Mouse (Mus musculus) lung, postnatal 0 days (tissue): ENCODE measurements at regions not wholly inside any gene's neighbourhood (a gene's known extent, or its start where the extent isn't known, plus 50 kb on each side); places are given as distances from the start of the nearest gene placed in this dataset.
"Not testable (repeated sequence)": the region's sequence is repeated elsewhere in the genome, so short reads cannot be mapped to it uniquely, and the experiment has no call there.

Experiments
- ATAC-seq: fragments of 200-750 bp; cut with Nextera tagmentation; 2 replicates; pipeline ENCODE4 v1.8.0; 2017; ENCODE audit warnings: moderate library complexity
- DNase-seq: peaks from one replicate; pipeline ENCODE4 v3.0.0-alpha.2; 2016; ENCODE audit warnings: low spot score
- H3K27ac ChIP-seq: fragments of 300-500 bp; sonication (generic); 2 replicates; pipeline ENCODE4 v1.5.1; 2014; ENCODE audit warnings: antibody characterized with exemption, mild to moderate bottlenecking, low read length, mixed read lengths
- H3K27me3 ChIP-seq: fragments of 300-500 bp; sonication (generic); replicated peaks from 2 replicates; pipeline ENCODE4 v1.6.1; 2014; ENCODE audit warnings: low read length, mixed read lengths; ENCODE audit not compliant: insufficient read depth
- H3K36me3 ChIP-seq: fragments of 300-500 bp; sonication (generic); 2 replicates; pipeline ENCODE4 v1.6.1; 2014; ENCODE audit warnings: low read length, mixed read lengths; ENCODE audit not compliant: insufficient read depth
- H3K4me1 ChIP-seq: fragments of 300-500 bp; sonication (generic); 2 replicates; pipeline ENCODE4 v1.6.1; 2014; ENCODE audit warnings: antibody characterized with exemption, low read depth, low read length, mixed read lengths; ENCODE audit not compliant: insufficient read depth
- H3K4me2 ChIP-seq: fragments of 300-500 bp; sonication (generic); replicated peaks from 2 replicates; pipeline ENCODE4 v1.6.1; 2014; ENCODE audit warnings: low read depth, mild to moderate bottlenecking, low read length, moderate library complexity, mixed read lengths
- H3K4me3 ChIP-seq: fragments of 300-500 bp; sonication (generic); 2 replicates; pipeline ENCODE4 v1.5.1; 2014; ENCODE audit warnings: low read depth, low read length
- H3K9ac ChIP-seq: fragments of 300-500 bp; sonication (generic); replicated peaks from 2 replicates; pipeline ENCODE4 v1.6.1; 2014; ENCODE audit warnings: low read depth, mild to moderate bottlenecking
- H3K9me3 ChIP-seq: fragments of 300-500 bp; sonication (generic); 2 replicates; pipeline ENCODE4 v1.6.1; 2016; ENCODE audit warnings: low read length, mixed read lengths
- CTCF ChIP-seq: IDR thresholded peaks from 2 replicates; pipeline ENCODE4 v1.5.1; 2016; ENCODE audit warnings: antibody characterized with exemption, mild to moderate bottlenecking
- EP300 ChIP-seq: IDR thresholded peaks from 2 replicates; pipeline ENCODE4 v1.6.1; 2016; ENCODE audit warnings: antibody characterized with exemption, mild to moderate bottlenecking, control low read depth
- whole genome bisulfite sequencing: fragments of 180-500 bp; shearing (Covaris S2); extraction: QIAGEN DNeasy Blood & Tissue Kit; methylation state at CpG from one replicate; pipeline ENCODE4 v1.1.7; 2014; 5-methylcytosine and 5-hydroxymethylcytosine counted together

DNA sequence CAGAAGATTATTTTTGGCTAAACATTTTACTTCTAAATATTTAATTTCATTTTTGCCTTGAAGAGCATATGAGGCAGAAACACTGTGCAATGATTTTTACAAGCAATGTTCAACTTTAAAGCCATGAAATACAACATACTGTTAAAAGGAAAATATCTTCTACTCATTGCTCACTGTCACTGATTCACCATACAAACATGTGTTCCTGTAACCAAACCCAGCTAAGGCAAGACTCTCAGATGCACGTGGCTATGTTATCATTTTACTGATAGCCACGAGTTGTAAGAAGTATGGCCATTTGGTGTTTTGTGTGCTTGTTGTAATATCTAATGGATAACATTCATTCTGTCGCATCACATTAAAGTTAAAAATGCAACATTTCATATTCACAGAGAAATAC lies 287.3 kb upstream of the Adamts5 start:
- Histone ChIP-seq H3K9ac (no peak overlapping the region), H3K4me1 (no peaks in the 10 kb centered on the region), H3K9me3 (no peaks in the 10 kb centered on the region), H3K27me3 (no peaks in the 10 kb centered on the region), H3K4me2 (no peak overlapping the region), H3K4me3 (no peak overlapping the region), H3K27ac (no peak overlapping the region), H3K36me3 (no peaks in the 10 kb centered on the region)
- DNase-seq (no peak), ATAC-seq (no peak)
- WGBS, result 65% methylated on average over 3 of the region's 3 CpGs
- no peak for TF ChIP-seq CTCF
- no peak for TF ChIP-seq EP300

DNA sequence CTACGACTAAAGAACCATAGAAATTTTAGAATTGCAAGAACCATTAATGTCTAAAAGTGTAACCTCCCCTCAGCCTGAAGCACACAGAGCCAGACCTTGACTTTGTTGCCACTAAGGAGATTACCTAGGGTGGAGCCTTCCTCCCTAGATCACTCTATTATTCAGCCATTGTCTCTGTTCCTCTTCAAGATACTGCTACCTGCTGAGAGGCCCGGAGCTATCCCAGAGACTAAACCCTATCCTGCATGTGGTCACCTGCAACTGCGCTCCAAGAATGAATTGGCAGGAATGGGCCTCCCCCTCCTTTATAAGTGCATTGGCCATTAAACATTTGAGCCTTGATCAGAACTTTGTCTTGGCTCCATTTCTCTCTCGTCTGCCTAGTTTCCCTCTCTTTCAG lies 286.0 kb upstream of the Adamts5 start:
- H3K9ac ChIP-seq, H3K36me3 ChIP-seq, H3K4me1 ChIP-seq, H3K4me3 ChIP-seq, H3K9me3 ChIP-seq, H3K27me3 ChIP-seq, H3K4me2 ChIP-seq, H3K27ac ChIP-seq, DNase-seq, ATAC-seq: not testable (repeated sequence)
- WGBS, result 67% methylated on average over 4 of the region's 4 CpGs

DNA sequence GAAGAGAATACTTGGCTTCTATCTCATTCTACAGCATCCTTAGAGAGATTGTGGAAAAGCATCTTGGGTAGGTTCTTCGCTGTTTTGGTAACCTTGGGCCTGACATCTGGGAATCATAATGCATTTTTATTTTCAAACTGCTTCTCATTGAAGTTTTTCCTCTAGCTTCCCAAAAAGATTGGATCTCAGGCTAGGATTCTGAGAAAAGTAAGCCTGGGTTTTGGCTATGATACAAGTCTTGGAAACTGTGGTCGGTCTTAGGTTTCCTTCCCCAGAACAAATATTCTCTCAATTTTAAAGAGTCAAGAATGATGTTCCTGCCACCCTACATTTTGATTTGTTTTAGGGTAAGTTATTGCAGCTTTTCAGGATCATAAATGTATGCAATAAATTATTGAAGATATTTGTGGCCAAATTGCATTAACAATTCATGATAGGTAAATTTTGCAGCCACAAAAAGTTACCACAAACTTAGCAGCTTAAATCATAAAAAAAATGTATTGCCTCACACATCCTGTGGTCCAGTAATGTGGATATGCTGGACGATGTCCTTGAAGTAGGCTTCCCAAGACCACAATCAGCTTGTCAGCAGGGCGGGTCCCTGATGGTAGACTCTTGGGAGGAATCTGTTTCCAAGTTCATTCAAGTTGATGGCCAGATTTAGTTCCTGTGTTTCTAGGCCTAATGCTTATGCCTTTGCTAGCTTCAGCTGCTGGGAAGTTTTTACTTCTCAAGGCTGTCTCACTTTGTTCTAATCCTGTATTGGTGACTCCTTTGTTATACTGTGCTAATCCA lies 257.6 kb upstream of the Adamts5 start:
- Histone ChIP-seq H3K9me3 (no peaks in the 10 kb centered on the region), H3K9ac (no peak overlapping the region), H3K4me2 (no peak overlapping the region), H3K36me3 (no peaks in the 10 kb centered on the region), H3K27ac (no peak overlapping the region), H3K4me1 (no peaks in the 10 kb centered on the region), H3K4me3 (no peak overlapping the region), H3K27me3 (no peaks in the 10 kb centered on the region)
- WGBS, result 82% methylated on average over 4 of the region's 4 CpGs
- TF ChIP-seq EP300, result no peak
- TF ChIP-seq CTCF, result no peak
- ATAC-seq, result no peak
- DNase-seq, result no peak

DNA sequence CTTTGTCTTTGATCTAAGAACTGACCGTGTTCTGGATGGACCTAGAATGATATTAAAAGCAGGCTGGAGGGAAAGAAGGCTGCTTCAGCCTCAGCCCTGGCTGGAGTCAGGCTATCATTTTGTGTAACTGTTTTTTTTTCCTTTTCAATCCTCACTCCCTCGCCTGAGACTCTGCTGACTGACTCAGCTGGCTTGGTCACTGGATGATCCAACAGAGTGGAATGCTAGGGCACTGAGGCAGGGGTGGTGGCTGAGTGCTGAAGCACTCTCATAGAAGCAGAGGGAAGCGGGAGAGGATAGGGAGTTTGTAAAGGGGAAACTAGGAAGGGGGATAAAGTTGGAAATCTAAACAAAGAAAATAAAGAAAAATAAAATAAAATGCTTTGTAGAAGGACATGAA lies 236.5 kb upstream of the Adamts5 start:
- DNase-seq (no peak), ATAC-seq (no peak)
- no peak for TF ChIP-seq EP300
- TF ChIP-seq CTCF, result no peak
- no peak overlapping the region for H3K27ac ChIP-seq
- no peak overlapping the region for H3K9ac ChIP-seq
- H3K4me2 ChIP-seq, result no peak overlapping the region
- 55% methylated on average over 3 of the region's 3 CpGs for WGBS
- no peaks in the 10 kb centered on the region for H3K27me3 ChIP-seq
- no peaks in the 10 kb centered on the region for H3K4me1 ChIP-seq
- H3K36me3 ChIP-seq, result no peaks in the 10 kb centered on the region
- H3K9me3 ChIP-seq, result no peaks in the 10 kb centered on the region
- no peak overlapping the region for H3K4me3 ChIP-seq

DNA sequence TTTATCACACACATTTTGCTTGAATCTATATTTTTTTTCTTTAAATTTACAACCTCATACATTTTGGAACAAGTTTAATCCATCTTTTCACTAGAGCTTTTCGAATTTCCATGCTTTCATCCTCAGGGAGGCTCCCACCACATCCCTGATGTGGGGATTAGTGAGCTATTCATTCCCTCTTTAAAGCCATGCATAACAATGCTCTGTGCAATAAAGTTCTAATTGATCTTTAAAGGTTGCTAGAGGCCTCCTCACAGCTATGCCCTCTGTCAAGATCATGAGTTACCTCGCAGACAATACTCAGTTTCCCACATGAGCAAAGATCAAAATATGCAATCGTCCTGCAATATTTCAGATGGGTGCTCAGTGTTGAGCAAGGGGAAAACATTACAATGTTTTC lies 234.5 kb upstream of the Adamts5 start:
- H3K4me1 ChIP-seq, result no peaks in the 10 kb centered on the region
- TF ChIP-seq CTCF (no peak), EP300 (no peak)
- no peak overlapping the region for H3K27ac ChIP-seq
- no peaks in the 10 kb centered on the region for H3K9me3 ChIP-seq
- no peak for DNase-seq
- H3K4me3 ChIP-seq, result no peak overlapping the region
- H3K27me3 ChIP-seq, result no peaks in the 10 kb centered on the region
- H3K4me2 ChIP-seq, result no peak overlapping the region
- WGBS, result 66% methylated on average over 3 of the region's 3 CpGs
- no peak for ATAC-seq
- H3K36me3 ChIP-seq, result no peaks in the 10 kb centered on the region
- H3K9ac ChIP-seq, result no peak overlapping the region

DNA sequence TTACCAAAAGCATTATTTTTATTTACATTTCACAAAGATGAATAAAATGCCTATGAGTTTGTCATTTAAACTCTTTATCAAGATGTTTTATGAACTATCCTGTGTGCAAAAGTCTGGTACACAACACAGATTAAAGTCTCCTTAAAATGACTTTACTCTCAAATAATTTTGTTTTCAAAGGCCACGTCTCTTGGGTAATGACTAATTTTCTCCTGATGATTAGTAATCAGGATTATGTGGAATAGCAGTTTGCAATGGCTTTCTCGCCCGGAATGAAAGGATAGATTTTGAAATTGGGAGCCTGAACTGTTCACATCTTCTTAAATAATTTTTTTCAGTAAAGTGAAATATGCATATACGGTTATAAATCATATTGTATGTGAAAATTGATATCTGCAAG lies 225.8 kb upstream of the Adamts5 start:
- no peaks in the 10 kb centered on the region for H3K9me3 ChIP-seq
- 81% methylated on average over 4 of the region's 4 CpGs for WGBS
- DNase-seq (no peak), ATAC-seq (no peak)
- H3K9ac ChIP-seq, result no peak overlapping the region
- no peak overlapping the region for H3K4me2 ChIP-seq
- H3K36me3 ChIP-seq, result no peaks in the 10 kb centered on the region
- no peak overlapping the region for H3K27ac ChIP-seq
- H3K4me3 ChIP-seq, result no peak overlapping the region
- TF ChIP-seq EP300, result no peak
- no peak for TF ChIP-seq CTCF
- no peaks in the 10 kb centered on the region for H3K27me3 ChIP-seq
- H3K4me1 ChIP-seq, result no peaks in the 10 kb centered on the region

DNA sequence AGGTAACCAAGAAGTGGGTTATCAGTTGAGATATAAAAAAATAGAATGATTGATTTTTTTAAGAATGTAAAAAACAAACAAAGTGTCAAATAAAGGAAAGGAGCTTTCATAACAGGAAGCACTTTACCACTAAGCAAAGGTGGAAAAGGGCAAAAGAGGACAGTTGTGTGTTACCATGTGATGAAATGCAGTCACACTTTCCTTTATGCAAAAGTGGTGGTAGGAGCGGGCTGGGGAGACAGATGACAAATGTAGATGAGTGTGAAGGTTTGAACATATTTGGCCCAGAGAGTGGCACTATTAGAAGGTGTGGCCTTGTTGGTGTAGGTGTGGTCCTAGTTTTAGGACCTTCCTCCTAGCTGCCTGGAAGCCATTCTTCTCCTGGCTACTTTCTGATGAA lies 222.6 kb upstream of the Adamts5 start:
- H3K4me3 ChIP-seq, result no peak overlapping the region
- H3K9ac ChIP-seq, result no peak overlapping the region
- WGBS, result 78% methylated on average over 1 of the region's 1 CpGs
- no peak overlapping the region for H3K27ac ChIP-seq
- DNase-seq, result no peak
- no peak overlapping the region for H3K4me2 ChIP-seq
- H3K4me1 ChIP-seq, result no peaks in the 10 kb centered on the region
- ATAC-seq, result no peak
- TF ChIP-seq EP300 (no peak), CTCF (no peak)
- H3K27me3 ChIP-seq, result no peaks in the 10 kb centered on the region
- H3K9me3 ChIP-seq, result no peaks in the 10 kb centered on the region
- H3K36me3 ChIP-seq, result no peaks in the 10 kb centered on the region
